Mouse (Mus musculus) hindbrain, embryonic 14.5 days (tissue): ENCODE results near the gene Lmnb2. TPM values are rescaled to one million over a fixed set of nuclear protein-coding genes. Genes with fewer than 3 reads are reported as not detected.

ENCODE experiments used
- ATAC-seq: fragments of 200-750 bp; cut with Nextera tagmentation; 2 replicates; pipeline ENCODE4 v1.8.0; 2017; ENCODE audit warnings: moderate number of reproducible peaks, mild to moderate bottlenecking, moderate TSS enrichment, moderate library complexity; ENCODE audit not compliant: low FRiP score
- DNase-seq: peaks from one replicate; pipeline ENCODE4 v3.0.0-alpha.2; 2015; ENCODE audit warnings: low spot score
- H3K27ac ChIP-seq: fragments of 300-500 bp; sonication (generic); 2 replicates; pipeline ENCODE4 v1.5.1; 2014; ENCODE audit warnings: mild to moderate bottlenecking, moderate library complexity
- H3K27me3 ChIP-seq: fragments of 300-500 bp; sonication (generic); 2 replicates; pipeline ENCODE4 v1.6.1; 2014; ENCODE audit warnings: mild to moderate bottlenecking, low read length, mixed read lengths; ENCODE audit not compliant: control insufficient read depth, insufficient read depth
- H3K36me3 ChIP-seq: fragments of 300-500 bp; sonication (generic); replicated peaks from 2 replicates; pipeline ENCODE4 v1.6.1; 2014; ENCODE audit not compliant: control insufficient read depth, insufficient read depth
- H3K4me1 ChIP-seq: fragments of 300-500 bp; sonication (generic); replicated peaks from 2 replicates; pipeline ENCODE4 v1.6.1; 2014; ENCODE audit warnings: antibody characterized with exemption, low read length, mixed read lengths; ENCODE audit not compliant: control insufficient read depth, insufficient read depth
- H3K4me2 ChIP-seq: fragments of 300-500 bp; sonication (generic); replicated peaks from 2 replicates; pipeline ENCODE4 v1.6.1; 2014; ENCODE audit warnings: mild to moderate bottlenecking, moderate library complexity
- H3K4me3 ChIP-seq: fragments of 300-500 bp; sonication (generic); replicated peaks from 2 replicates; pipeline ENCODE4 v1.5.1; 2014; ENCODE audit warnings: mild to moderate bottlenecking, low read length
- H3K9ac ChIP-seq: fragments of 300-500 bp; sonication (generic); 2 replicates; pipeline ENCODE4 v1.6.1; 2014
- H3K9me3 ChIP-seq: fragments of 300-500 bp; sonication (generic); 2 replicates; pipeline ENCODE4 v1.6.1; 2016; ENCODE audit warnings: low read length; ENCODE audit not compliant: control insufficient read depth
- WGBS: fragments of 180-500 bp; shearing (Covaris S2); extraction: QIAGEN DNeasy Blood & Tissue Kit; methylation state at CpG from one replicate; pipeline ENCODE4 v1.1.7; 2014; 5-methylcytosine and 5-hydroxymethylcytosine counted together
- polyA plus RNA-seq: library from polyadenylated mRNA; unstranded; fragments of >200 nt; fragmentation: Nextera tagmentation; extraction: Ambion mirVana; gene quantifications from 2 replicates; pipeline ENCODE4 v1.2.1, GENCODE M21; 2014

The Lmnb2 gene
- polyA plus RNA-seq, 1 experiment from 2014 or later: 12.9 TPM

DNA sequence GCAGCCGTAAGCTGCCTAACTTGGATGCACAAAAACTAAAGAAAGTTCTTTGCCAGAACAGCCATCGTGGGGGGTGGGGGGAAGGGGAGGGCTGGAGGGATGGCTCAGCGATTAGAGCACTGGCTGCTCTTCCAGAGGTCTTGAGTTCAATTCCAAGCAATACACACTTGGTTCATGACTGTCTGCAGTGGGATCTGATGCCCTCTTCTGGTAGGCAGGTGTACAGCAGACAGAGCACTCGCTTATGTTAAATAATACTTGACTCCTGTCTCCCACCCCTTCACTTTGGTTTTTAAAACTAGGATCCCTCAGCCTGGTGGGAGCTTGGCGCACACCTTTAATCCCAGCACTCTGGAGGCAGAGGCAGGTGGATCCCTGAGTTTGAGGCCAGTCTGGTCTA lies 42.0 kb downstream of the Lmnb2 start:
- no peaks in the 10 kb centered on the region for H3K9me3 ChIP-seq
- WGBS: 25% methylated on average over 5 of the region's 5 CpGs
- H3K4me1 ChIP-seq: no peaks in the 10 kb centered on the region
- no peak for ATAC-seq
- DNase-seq: peak; percentile 59
- H3K27ac ChIP-seq: no peak overlapping the region
- no peaks in the 10 kb centered on the region for H3K36me3 ChIP-seq
- no peaks in the 10 kb centered on the region for H3K27me3 ChIP-seq
- no peak overlapping the region for H3K4me3 ChIP-seq
- no peak overlapping the region for H3K4me2 ChIP-seq
- no peak overlapping the region for H3K9ac ChIP-seq

DNA sequence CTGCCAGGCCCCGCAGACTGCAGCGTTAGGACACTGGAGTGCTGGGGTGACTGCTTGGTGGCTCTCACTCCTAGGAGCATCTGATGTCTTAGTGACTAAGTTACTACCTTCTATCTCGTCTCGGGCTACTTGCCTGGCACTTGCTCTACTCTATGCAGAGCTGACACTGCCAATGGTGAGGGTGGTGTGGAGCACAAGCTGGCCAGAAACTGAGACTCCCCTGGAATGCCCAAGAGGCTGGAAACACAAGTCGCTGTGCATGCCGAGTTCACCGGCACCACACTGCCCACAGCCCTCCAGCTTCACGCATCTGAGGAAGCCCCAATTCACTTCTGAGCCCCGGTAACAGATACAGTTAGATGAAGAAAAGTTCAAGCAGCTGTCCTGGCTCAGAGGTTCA lies 44.0 kb downstream of the Lmnb2 start:
- ATAC-seq: no peak
- 71% methylated on average over 9 of the region's 9 CpGs for whole genome bisulfite sequencing
- Histone ChIP-seq H3K27me3 (no peaks in the 10 kb centered on the region), H3K4me3 (no peak overlapping the region), H3K36me3 (no peaks in the 10 kb centered on the region), H3K4me1 (no peaks in the 10 kb centered on the region), H3K27ac (no peak overlapping the region), H3K4me2 (no peak overlapping the region), H3K9me3 (no peaks in the 10 kb centered on the region), H3K9ac (no peak overlapping the region)
- DNase-seq: no peak

DNA sequence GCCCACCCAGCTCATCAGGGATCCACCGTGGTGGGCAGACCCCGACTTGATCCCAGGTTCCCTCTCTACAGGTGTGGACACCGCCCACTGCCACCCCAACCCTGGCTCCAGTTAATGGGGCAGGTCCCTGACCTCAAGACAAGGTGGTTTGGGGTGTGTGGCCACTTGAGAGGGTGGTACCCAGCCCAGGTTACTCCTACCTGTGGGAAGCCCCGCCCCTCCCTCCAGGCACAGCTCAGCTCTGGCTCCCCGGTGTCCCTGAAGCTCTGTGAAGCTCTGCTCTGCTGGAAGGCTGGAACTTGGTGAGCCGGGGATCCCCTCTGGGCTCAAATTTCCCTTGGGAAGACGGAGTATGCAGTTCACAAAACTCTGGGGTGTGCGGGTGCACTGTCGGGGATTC lies 46.5 kb downstream of the Lmnb2 start, which contains the start of gene Tmprss9:
Gene Tmprss9 (plus strand): TSS at position 268 of the 400 bp plus-strand sequence.
- Histone ChIP-seq H3K4me1 (no peaks in the 10 kb centered on the region), H3K27ac (no peak within 1 kb of the TSS), H3K4me2 (no peak within 1 kb of the TSS), H3K9ac (no peak within 1 kb of the TSS), H3K27me3 (no peaks in the 10 kb centered on the region), H3K36me3 (peaks cover 19% of the 10 kb centered on the region), H3K4me3 (no peak within 1 kb of the TSS), H3K9me3 (no peaks in the 10 kb centered on the region)
- DNase-seq (no peak), ATAC-seq (peak; percentile 7; the same call in 1 of the 2 replicates)
- WGBS: 35% methylated on average over 9 of the region's 9 CpGs

DNA sequence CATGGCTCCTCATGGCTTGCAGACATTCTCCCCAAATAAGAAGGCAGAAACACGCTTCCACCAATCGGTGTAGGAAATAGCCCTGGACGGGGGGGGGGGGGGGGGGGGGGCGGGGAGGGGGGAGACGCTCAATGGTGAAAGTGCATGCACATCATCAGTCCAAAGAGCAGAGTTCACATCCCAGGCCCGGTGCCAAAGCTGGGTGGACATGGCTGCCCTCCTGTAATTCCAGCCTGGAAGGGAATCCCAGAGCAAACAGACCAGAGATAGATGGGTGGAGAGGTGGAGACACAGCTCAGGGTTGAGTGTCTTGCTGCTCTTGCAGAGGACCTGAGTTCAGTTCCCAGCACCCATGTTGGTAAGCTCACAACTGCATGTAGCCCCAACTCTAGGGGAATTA lies 47.1 kb downstream of the Lmnb2 start:
- H3K27me3 ChIP-seq: no peaks in the 10 kb centered on the region
- DNase-seq (no peak), ATAC-seq (no peak)
- H3K4me2 ChIP-seq: no peak overlapping the region
- H3K4me1 ChIP-seq: no peaks in the 10 kb centered on the region
- no peak overlapping the region for H3K4me3 ChIP-seq
- H3K36me3 ChIP-seq: peaks cover 20% of the 10 kb centered on the region
- no peak overlapping the region for H3K9ac ChIP-seq
- H3K27ac ChIP-seq: no peak overlapping the region
- H3K9me3 ChIP-seq: no peaks in the 10 kb centered on the region
- WGBS: 85% methylated on average over 3 of the region's 6 CpGs

DNA sequence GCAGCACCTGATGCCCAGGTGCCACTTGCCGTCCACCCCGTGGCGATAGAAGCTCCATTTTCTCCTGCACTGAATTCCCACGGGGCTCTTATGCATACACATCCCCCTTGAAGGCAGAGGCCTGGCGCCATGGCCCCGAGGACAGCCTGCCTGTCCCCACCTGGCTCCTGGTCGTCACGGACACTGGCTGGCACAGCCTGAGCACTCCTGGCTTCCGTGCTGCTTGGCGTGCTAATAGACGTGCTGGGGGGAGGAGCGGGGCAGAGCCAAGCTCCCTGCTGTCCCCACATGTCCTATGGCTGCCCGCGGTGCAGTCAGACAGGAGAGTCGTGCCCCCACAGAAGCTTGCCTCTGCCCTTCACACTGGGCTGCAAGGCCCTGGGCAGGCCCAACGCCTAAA lies 53.6 kb downstream of the Lmnb2 start:
- no peak for ATAC-seq
- H3K4me3 ChIP-seq: no peak overlapping the region
- H3K36me3 ChIP-seq: peaks cover 66% of the 10 kb centered on the region
- no peak overlapping the region for H3K4me2 ChIP-seq
- 78% methylated on average over 16 of the region's 16 CpGs for WGBS
- H3K27ac ChIP-seq: no peak overlapping the region
- H3K27me3 ChIP-seq: no peaks in the 10 kb centered on the region
- H3K9ac ChIP-seq: no peak overlapping the region
- no peaks in the 10 kb centered on the region for H3K9me3 ChIP-seq
- no peak for DNase-seq
- no peaks in the 10 kb centered on the region for H3K4me1 ChIP-seq

DNA sequence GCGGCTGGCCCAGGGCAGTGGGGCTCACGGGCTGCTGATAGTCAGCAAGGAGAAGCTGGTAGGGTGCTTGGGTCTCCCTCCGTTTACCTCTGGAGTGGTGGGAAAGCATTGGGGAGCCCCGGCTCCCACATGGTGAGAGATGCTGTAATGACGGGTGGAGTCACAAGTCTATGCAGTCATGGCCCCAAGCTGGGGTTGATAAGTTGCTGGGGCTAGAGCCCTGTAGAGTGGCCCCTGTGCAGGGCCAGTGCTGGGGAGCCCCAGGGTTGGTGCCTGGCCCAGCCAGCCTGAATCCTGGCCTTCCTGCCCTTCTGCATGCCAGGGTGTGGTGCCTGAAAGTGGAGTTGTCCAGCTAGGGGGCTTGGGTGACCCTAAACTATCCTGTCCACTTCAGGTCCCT lies 55.7 kb downstream of the Lmnb2 start:
- H3K9me3 ChIP-seq: no peaks in the 10 kb centered on the region
- peaks cover 4% of the 10 kb centered on the region; the same call in 1 of the 2 replicates for H3K4me1 ChIP-seq
- 95% methylated on average over 5 of the region's 5 CpGs for WGBS
- no peaks in the 10 kb centered on the region for H3K27me3 ChIP-seq
- ATAC-seq: no peak
- H3K9ac ChIP-seq: no peak overlapping the region
- H3K4me3 ChIP-seq: no peak overlapping the region
- peaks cover 53% of the 10 kb centered on the region for H3K36me3 ChIP-seq
- no peak for DNase-seq
- no peak overlapping the region for H3K4me2 ChIP-seq
- H3K27ac ChIP-seq: no peak overlapping the region

DNA sequence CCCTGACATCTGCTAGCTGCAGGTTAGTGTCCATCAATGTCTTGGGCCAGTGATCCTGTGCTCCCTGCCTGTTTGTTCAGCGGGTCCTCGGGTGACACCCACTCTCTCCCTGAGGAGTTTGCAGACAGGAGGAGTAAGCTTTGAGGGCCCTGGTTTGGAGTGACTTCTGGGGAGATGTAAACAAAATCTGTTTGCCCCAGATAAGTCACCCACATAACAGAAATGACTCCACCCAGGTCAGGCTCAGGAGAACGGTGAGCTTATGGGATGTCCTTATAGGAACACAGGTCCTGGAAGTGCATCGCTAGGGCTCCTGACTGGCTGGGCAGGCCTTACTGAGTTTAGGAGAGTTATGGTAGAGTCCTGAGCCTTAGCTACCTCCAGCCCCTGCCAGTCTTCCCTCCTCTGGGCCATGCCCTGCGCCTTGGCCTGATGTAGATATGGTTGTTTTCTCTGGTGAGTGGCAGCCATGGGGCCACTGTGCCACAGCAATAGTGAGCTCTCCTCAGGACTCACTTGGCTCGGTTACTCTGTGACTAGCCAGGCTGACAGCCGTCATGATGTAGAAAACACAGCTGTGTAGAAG lies 59.6 kb downstream of the Lmnb2 start:
- Histone ChIP-seq H3K9me3 (no peaks in the 10 kb centered on the region), H3K27me3 (no peaks in the 10 kb centered on the region), H3K36me3 (peaks cover 22% of the 10 kb centered on the region), H3K9ac (0 out of 2 replicates have a peak overlapping the region, but pooled peaks have one; percentile 26), H3K4me1 (peaks cover 25% of the 10 kb centered on the region), H3K4me2 (no peak overlapping the region), H3K4me3 (no peak overlapping the region), H3K27ac (0 out of 2 replicates have a peak overlapping the region, but pooled peaks have one; percentile 14)
- WGBS: 81% methylated on average over 7 of the region's 7 CpGs
- ATAC-seq: no peak
- DNase-seq: no peak

DNA sequence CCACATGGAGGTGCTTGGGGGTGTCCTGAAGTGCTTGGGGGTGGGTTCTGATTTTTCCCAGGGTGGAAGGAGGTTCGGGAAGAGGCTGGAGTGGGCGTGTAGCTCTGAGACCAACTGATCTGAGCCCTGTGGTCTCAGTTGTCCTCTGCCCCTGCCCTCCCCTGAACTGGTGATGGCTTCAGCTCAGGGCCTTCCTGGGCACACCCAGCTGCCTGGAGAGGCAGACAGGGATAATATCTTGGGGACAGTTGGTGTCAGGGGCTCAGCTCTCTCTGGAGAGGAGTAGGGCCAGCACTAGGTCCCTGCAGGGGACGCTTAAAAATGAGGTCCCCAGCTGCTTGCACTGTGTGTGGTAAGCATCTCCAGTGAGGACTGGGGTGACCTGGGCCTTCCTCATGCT lies 60.2 kb downstream of the Lmnb2 start:
- no peaks in the 10 kb centered on the region for H3K27me3 ChIP-seq
- H3K4me1 ChIP-seq: peaks cover 25% of the 10 kb centered on the region
- H3K36me3 ChIP-seq: peaks cover 22% of the 10 kb centered on the region
- DNase-seq: no peak
- no peaks in the 10 kb centered on the region for H3K9me3 ChIP-seq
- 0 out of 2 replicates have a peak overlapping the region, but pooled peaks have one; percentile 22 for H3K27ac ChIP-seq
- peak overlapping the region; percentile 2; the same call in 1 of the 2 replicates for H3K4me2 ChIP-seq
- H3K9ac ChIP-seq: peak overlapping the region; percentile 26; the same call in 1 of the 2 replicates
- ATAC-seq: no peak
- H3K4me3 ChIP-seq: no peak overlapping the region
- 52% methylated on average over 3 of the region's 3 CpGs for WGBS

DNA sequence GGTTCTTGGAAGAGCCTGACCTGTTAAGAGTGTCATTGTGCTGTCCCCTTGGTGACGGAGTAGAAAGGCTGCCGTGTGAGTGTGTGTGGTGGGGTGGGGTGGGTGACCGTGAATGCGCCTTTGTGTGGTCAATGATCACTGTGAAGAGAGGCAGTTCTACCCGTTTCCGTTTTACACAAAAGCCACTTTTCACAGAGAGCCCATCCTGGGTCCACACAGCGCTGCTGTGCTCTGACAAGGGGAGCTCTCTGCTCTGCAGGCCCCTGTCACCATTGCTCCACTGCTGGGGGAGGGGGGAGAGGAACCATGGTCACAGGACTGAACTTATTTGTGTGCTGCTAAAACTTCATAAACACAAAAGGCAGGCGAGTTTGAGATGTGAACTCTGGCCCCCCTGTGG lies 60.7 kb downstream of the Lmnb2 start:
- Histone ChIP-seq H3K9me3 (no peaks in the 10 kb centered on the region), H3K4me3 (no peak overlapping the region), H3K27me3 (no peaks in the 10 kb centered on the region), H3K36me3 (peaks cover 20% of the 10 kb centered on the region), H3K4me1 (peaks cover 25% of the 10 kb centered on the region), H3K9ac (peak overlapping the region; percentile 26; the same call in 1 of the 2 replicates), H3K27ac (0 out of 2 replicates have a peak overlapping the region, but pooled peaks have one; percentile 22), H3K4me2 (0 out of 2 replicates have a peak overlapping the region, but pooled peaks have one; percentile 2)
- ATAC-seq (no peak), DNase-seq (no peak)
- 16% methylated on average over 8 of the region's 8 CpGs for WGBS
